Mouse (Mus musculus): ENCODE results near the gene Edem1. TPM values are rescaled to one million over a fixed set of nuclear protein-coding genes. Genes with fewer than 3 reads are reported as not detected.

Edem1 gene
- polyA plus RNA-seq (2017; shearing (Covaris generic)): 181 TPM

GRCm38 (mm10) chr6:108828234-108828868 is at the start of gene Edem1:
Gene Edem1 (plus strand): TSS chr6:108828641.

GRCm38 (mm10) chr6:108782526-108783183 is 45.8 kb upstream of the Edem1 start, which contains the start of gene Arl8b:
Gene Arl8b (plus strand): TSS chr6:108783099.

Other genes starting within 250 kb of the Edem1 start
- gene Bhlhe40, start 168.0 kb upstream of the Edem1 start, polyA plus RNA-seq (2017; shearing (Covaris generic)): 898 TPM
- gene Arl8b, start 45.5 kb upstream of the Edem1 start, polyA plus RNA-seq (2017; shearing (Covaris generic)): 62.4 TPM